Mouse (Mus musculus) lung, adult 2 months (tissue): ENCODE results near the gene Ttc23.

Source experiments
- CTCF ChIP-seq: fragments of 200-500 bp; IDR thresholded peaks from 2 replicates; pipeline ENCODE4 v1.5.1; 2011; ENCODE audit warnings: mild to moderate bottlenecking, low read length, control low read depth; ENCODE audit not compliant: insufficient read depth
- POLR2A ChIP-seq: fragments of 200-500 bp; IDR thresholded peaks from 2 replicates; pipeline ENCODE4 v1.6.1; 2011; ENCODE audit warnings: low read depth, mild to moderate bottlenecking, control low read depth, low read length, borderline replicate concordance; ENCODE audit errors: extremely low read depth

GRCm38 (mm10) chr7:67688281-67688680 lies 41.1 kb downstream of the Ttc23 start:
- no peak for TF ChIP-seq CTCF
- no peak for TF ChIP-seq POLR2A
